Mouse (Mus musculus): ENCODE data around the gene Cdk2ap1. TPM values are rescaled to one million over a fixed set of nuclear protein-coding genes. Genes with fewer than 3 reads are reported as not detected.
"Not testable (repeated sequence)": the region's sequence is repeated elsewhere in the genome, so short reads cannot be mapped to it uniquely, and the experiment has no call there.

Cdk2ap1 gene
- 23.9 and 26.1 TPM in 2 replicates for polyA plus RNA-seq (2015; fragmentation: Nextera tagmentation; extraction: Ambion mirVana)

- 89% methylated on average over 5 of the region's 5 CpGs for WGBS
- H3K36me3 ChIP-seq (ENCODE audit: control insufficient read depth, insufficient read depth, low read length); H3K9ac ChIP-seq (ENCODE audit: low read length); H3K4me1 ChIP-seq (replicated peaks; ENCODE audit: control insufficient read depth, insufficient read depth, low read length); H3K4me2 ChIP-seq (ENCODE audit: low read depth, low read length); ATAC-seq (ENCODE audit: low read depth); H3K27ac ChIP-seq (ENCODE audit: low read length); H3K4me3 ChIP-seq (ENCODE audit: low read length); H3K27me3 ChIP-seq (ENCODE audit: control insufficient read depth, insufficient read depth, low read depth, low read length); H3K9me3 ChIP-seq (ENCODE audit: control insufficient read depth, low read length): not testable (repeated sequence)
Observed at GRCm38 (mm10) chr5:124362982-124363381, at the start of gene Cdk2ap1. Cdk2ap1 (minus strand) TSS chr5:124363082.

GRCm38 (mm10) chr5:124412163-124412562 is 49.3 kb upstream of the Cdk2ap1 start:
- ATAC-seq (ENCODE audit: low read depth), result no peak
- Histone ChIP-seq H3K27ac (ENCODE audit: low read length) (no peak overlapping the region), H3K4me1 (replicated peaks; ENCODE audit: control insufficient read depth, insufficient read depth, low read length) (no peaks in the 10 kb centered on the region), H3K4me2 (ENCODE audit: low read depth, low read length) (no peak overlapping the region), H3K4me3 (ENCODE audit: low read length) (no peak overlapping the region), H3K27me3 (ENCODE audit: control insufficient read depth, insufficient read depth, low read depth, low read length) (no peaks in the 10 kb centered on the region), H3K9me3 (ENCODE audit: control insufficient read depth, low read length) (no peaks in the 10 kb centered on the region), H3K9ac (ENCODE audit: low read length) (no peak overlapping the region), H3K36me3 (ENCODE audit: control insufficient read depth, insufficient read depth, low read length) (peaks cover 27% of the 10 kb centered on the region)
- WGBS, result 87% methylated on average over 5 of the region's 5 CpGs

- 77% methylated on average over 3 of the region's 3 CpGs for WGBS
- H3K4me2 ChIP-seq (ENCODE audit: low read depth, low read length), result no peak overlapping the region
- H3K4me3 ChIP-seq (ENCODE audit: low read length), result no peak overlapping the region
- H3K27me3 ChIP-seq (ENCODE audit: control insufficient read depth, insufficient read depth, low read depth, low read length), result no peaks in the 10 kb centered on the region
- H3K27ac ChIP-seq (ENCODE audit: low read length), result no peak overlapping the region
- H3K9ac ChIP-seq (ENCODE audit: low read length), result no peak overlapping the region
- H3K9me3 ChIP-seq (ENCODE audit: control insufficient read depth, low read length), result no peaks in the 10 kb centered on the region
- peaks cover 34% of the 10 kb centered on the region for H3K36me3 ChIP-seq (ENCODE audit: control insufficient read depth, insufficient read depth, low read length)
- ATAC-seq (ENCODE audit: low read depth), result no peak
- H3K4me1 ChIP-seq (replicated peaks; ENCODE audit: control insufficient read depth, insufficient read depth, low read length), result no peaks in the 10 kb centered on the region
Observed at GRCm38 (mm10) chr5:124410808-124411207, 47.9 kb upstream of the Cdk2ap1 start.

GRCm38 (mm10) chr5:124393726-124394125 is 30.8 kb upstream of the Cdk2ap1 start:
- no peak overlapping the region for H3K4me3 ChIP-seq (ENCODE audit: low read length)
- no peaks in the 10 kb centered on the region for H3K9me3 ChIP-seq (ENCODE audit: control insufficient read depth, low read length)
- ATAC-seq (ENCODE audit: low read depth), result no peak
- 86% methylated on average over 7 of the region's 7 CpGs for WGBS
- no peak overlapping the region for H3K27ac ChIP-seq (ENCODE audit: low read length)
- peaks cover 44% of the 10 kb centered on the region for H3K36me3 ChIP-seq (ENCODE audit: control insufficient read depth, insufficient read depth, low read length)
- H3K4me1 ChIP-seq (replicated peaks; ENCODE audit: control insufficient read depth, insufficient read depth, low read length), result no peaks in the 10 kb centered on the region
- H3K4me2 ChIP-seq (ENCODE audit: low read depth, low read length), result no peak overlapping the region
- no peaks in the 10 kb centered on the region for H3K27me3 ChIP-seq (ENCODE audit: control insufficient read depth, insufficient read depth, low read depth, low read length)
- no peak overlapping the region for H3K9ac ChIP-seq (ENCODE audit: low read length)

GRCm38 (mm10) chr5:124392412-124392811 is 29.5 kb upstream of the Cdk2ap1 start:
- no peak overlapping the region for H3K9ac ChIP-seq (ENCODE audit: low read length)
- H3K27ac ChIP-seq (ENCODE audit: low read length), result no peak overlapping the region
- ATAC-seq (ENCODE audit: low read depth), result no peak
- WGBS, result 98% methylated on average over 4 of the region's 4 CpGs
- H3K4me2 ChIP-seq (ENCODE audit: low read depth, low read length), result no peak overlapping the region
- H3K4me3 ChIP-seq (ENCODE audit: low read length), result no peak overlapping the region
- no peaks in the 10 kb centered on the region for H3K4me1 ChIP-seq (replicated peaks; ENCODE audit: control insufficient read depth, insufficient read depth, low read length)
- no peaks in the 10 kb centered on the region for H3K27me3 ChIP-seq (ENCODE audit: control insufficient read depth, insufficient read depth, low read depth, low read length)
- no peaks in the 10 kb centered on the region for H3K9me3 ChIP-seq (ENCODE audit: control insufficient read depth, low read length)
- peaks cover 45% of the 10 kb centered on the region for H3K36me3 ChIP-seq (ENCODE audit: control insufficient read depth, insufficient read depth, low read length)

- Histone ChIP-seq H3K27me3 (ENCODE audit: control insufficient read depth, insufficient read depth, low read depth, low read length) (no peaks in the 10 kb centered on the region), H3K4me2 (ENCODE audit: low read depth, low read length) (no peak overlapping the region), H3K4me1 (replicated peaks; ENCODE audit: control insufficient read depth, insufficient read depth, low read length) (no peaks in the 10 kb centered on the region), H3K9ac (ENCODE audit: low read length) (no peak overlapping the region), H3K4me3 (ENCODE audit: low read length) (no peak overlapping the region), H3K27ac (ENCODE audit: low read length) (no peak overlapping the region), H3K9me3 (ENCODE audit: control insufficient read depth, low read length) (no peaks in the 10 kb centered on the region), H3K36me3 (ENCODE audit: control insufficient read depth, insufficient read depth, low read length) (peaks cover 55% of the 10 kb centered on the region)
- no peak for ATAC-seq (ENCODE audit: low read depth)
- 73% methylated on average over 5 of the region's 5 CpGs for WGBS
Observed at GRCm38 (mm10) chr5:124387932-124388331, 25.1 kb upstream of the Cdk2ap1 start.

- ATAC-seq (ENCODE audit: low read depth), result no peak
- H3K4me3 ChIP-seq (ENCODE audit: low read length), result no peak overlapping the region
- no peak overlapping the region for H3K4me2 ChIP-seq (ENCODE audit: low read depth, low read length)
- H3K4me1 ChIP-seq (replicated peaks; ENCODE audit: control insufficient read depth, insufficient read depth, low read length), result no peaks in the 10 kb centered on the region
- H3K36me3 ChIP-seq (ENCODE audit: control insufficient read depth, insufficient read depth, low read length), result peaks cover 48% of the 10 kb centered on the region
- H3K27ac ChIP-seq (ENCODE audit: low read length), result no peak overlapping the region
- no peaks in the 10 kb centered on the region for H3K27me3 ChIP-seq (ENCODE audit: control insufficient read depth, insufficient read depth, low read depth, low read length)
- 79% methylated on average over 1 of the region's 1 CpGs for WGBS
- H3K9ac ChIP-seq (ENCODE audit: low read length), result no peak overlapping the region
- H3K9me3 ChIP-seq (ENCODE audit: control insufficient read depth, low read length), result no peaks in the 10 kb centered on the region
Observed at GRCm38 (mm10) chr5:124380121-124380520, 17.2 kb upstream of the Cdk2ap1 start.

GRCm38 (mm10) chr5:124377149-124377548 is 14.3 kb upstream of the Cdk2ap1 start:
- H3K4me3 ChIP-seq (ENCODE audit: low read length), result no peak overlapping the region
- WGBS, result 90% methylated on average over 4 of the region's 4 CpGs
- no peaks in the 10 kb centered on the region for H3K4me1 ChIP-seq (replicated peaks; ENCODE audit: control insufficient read depth, insufficient read depth, low read length)
- H3K9me3 ChIP-seq (ENCODE audit: control insufficient read depth, low read length), result no peaks in the 10 kb centered on the region
- H3K27me3 ChIP-seq (ENCODE audit: control insufficient read depth, insufficient read depth, low read depth, low read length), result no peaks in the 10 kb centered on the region
- no peak overlapping the region for H3K27ac ChIP-seq (ENCODE audit: low read length)
- H3K9ac ChIP-seq (ENCODE audit: low read length), result no peak overlapping the region
- no peak overlapping the region for H3K4me2 ChIP-seq (ENCODE audit: low read depth, low read length)
- no peak for ATAC-seq (ENCODE audit: low read depth)
- H3K36me3 ChIP-seq (ENCODE audit: control insufficient read depth, insufficient read depth, low read length), result peaks cover 56% of the 10 kb centered on the region

- H3K4me1 ChIP-seq (replicated peaks; ENCODE audit: control insufficient read depth, insufficient read depth, low read length), result no peaks in the 10 kb centered on the region
- peaks cover 53% of the 10 kb centered on the region for H3K36me3 ChIP-seq (ENCODE audit: control insufficient read depth, insufficient read depth, low read length)
- no peaks in the 10 kb centered on the region for H3K9me3 ChIP-seq (ENCODE audit: control insufficient read depth, low read length)
- H3K4me2 ChIP-seq (ENCODE audit: low read depth, low read length), result no peak overlapping the region
- H3K27me3 ChIP-seq (ENCODE audit: control insufficient read depth, insufficient read depth, low read depth, low read length), result no peaks in the 10 kb centered on the region
- H3K27ac ChIP-seq (ENCODE audit: low read length), result no peak overlapping the region
- no peak for ATAC-seq (ENCODE audit: low read depth)
- WGBS, result 95% methylated on average over 1 of the region's 1 CpGs
- no peak overlapping the region for H3K9ac ChIP-seq (ENCODE audit: low read length)
- no peak overlapping the region for H3K4me3 ChIP-seq (ENCODE audit: low read length)
Observed at GRCm38 (mm10) chr5:124376401-124376800, 13.5 kb upstream of the Cdk2ap1 start.

- WGBS, result 96% methylated on average over 7 of the region's 7 CpGs
- Histone ChIP-seq H3K4me1 (replicated peaks; ENCODE audit: control insufficient read depth, insufficient read depth, low read length) (no peaks in the 10 kb centered on the region), H3K27me3 (ENCODE audit: control insufficient read depth, insufficient read depth, low read depth, low read length) (no peaks in the 10 kb centered on the region), H3K9ac (ENCODE audit: low read length) (no peak overlapping the region), H3K36me3 (ENCODE audit: control insufficient read depth, insufficient read depth, low read length) (peaks cover 52% of the 10 kb centered on the region), H3K9me3 (ENCODE audit: control insufficient read depth, low read length) (no peaks in the 10 kb centered on the region), H3K4me2 (ENCODE audit: low read depth, low read length) (no peak overlapping the region), H3K4me3 (ENCODE audit: low read length) (no peak overlapping the region), H3K27ac (ENCODE audit: low read length) (no peak overlapping the region)
- no peak for ATAC-seq (ENCODE audit: low read depth)
Observed at GRCm38 (mm10) chr5:124374298-124374697, 11.4 kb upstream of the Cdk2ap1 start.

Measured in lung, embryonic 16.5 days (tissue).